Mouse (Mus musculus): ENCODE measurements at regions not wholly inside any gene's neighbourhood (a gene's known extent, or its start where the extent isn't known, plus 50 kb on each side); places are given as distances from the start of the nearest gene placed in this dataset.

DNA sequence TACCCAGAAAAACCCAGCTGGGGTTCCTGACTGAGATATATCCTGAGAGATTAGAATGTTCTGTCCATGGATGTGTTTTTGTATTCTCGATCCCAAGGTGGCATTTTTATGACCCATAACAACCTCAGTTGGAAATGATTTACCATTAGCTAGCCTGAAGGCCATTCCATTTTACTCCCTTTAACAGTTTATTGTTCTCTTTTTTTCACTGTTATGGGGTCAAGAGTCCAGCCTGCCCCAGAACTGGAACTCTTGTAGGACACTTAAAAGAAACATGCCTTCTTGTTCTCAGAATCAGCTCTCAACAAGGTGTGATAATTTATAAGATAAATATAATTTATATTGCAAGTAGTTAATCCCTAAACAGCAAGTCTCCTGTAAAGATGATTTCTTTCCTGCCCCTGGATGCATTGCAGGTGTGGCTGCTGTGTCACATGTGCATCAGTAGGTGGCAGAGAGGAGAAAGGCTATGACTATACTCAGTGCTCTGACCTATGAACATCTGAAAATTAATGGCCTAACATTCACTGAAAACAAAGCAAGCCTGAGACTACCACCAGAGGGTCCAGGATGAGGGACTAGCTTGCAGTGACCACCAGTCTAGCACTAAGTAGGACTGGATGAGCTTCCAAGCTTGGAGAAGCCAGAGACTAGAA lies 181.6 kb upstream of the Gm527 start:
- no peak for DNase-seq (ENCODE audit: low read depth, low spot score)

DNA sequence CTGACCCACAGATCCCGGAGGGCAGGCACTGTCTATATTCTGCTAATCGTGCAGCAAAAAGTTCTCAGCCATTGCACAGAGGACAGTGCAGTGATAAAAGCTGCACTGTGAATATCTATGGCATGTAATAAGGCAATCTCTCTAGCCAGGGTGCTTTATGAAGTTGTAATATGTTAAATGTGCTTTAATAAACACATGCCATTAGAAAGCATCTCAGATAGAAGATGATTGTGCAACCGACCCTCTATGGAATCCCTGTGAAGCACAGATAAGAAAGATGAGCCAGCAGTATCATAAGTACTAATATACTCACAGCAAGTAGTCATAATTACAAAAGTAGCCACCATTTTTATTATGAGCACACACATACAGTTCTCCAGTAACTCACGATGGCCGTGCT lies 214.3 kb upstream of the Gm527 start:
- no peak for DNase-seq (ENCODE audit: low read depth, low spot score)

DNA sequence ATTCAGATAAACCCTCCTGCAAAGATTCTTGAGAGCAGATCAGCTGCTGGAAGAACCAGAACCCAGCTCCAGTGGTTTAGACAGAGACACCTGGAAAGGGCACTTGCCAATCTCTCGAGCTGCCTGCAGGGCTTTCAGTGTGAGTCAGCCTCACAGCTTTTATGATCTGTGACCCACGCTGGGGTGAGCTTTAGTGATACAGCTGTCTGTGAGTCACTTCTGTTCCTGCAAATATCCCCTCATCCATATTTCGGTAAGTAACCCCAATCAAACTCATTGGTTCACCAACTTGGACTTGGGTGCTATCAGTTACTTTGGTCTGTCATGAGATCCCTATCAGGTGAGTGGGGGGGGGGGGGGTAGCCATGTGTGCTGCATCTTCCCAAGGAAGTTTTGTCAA lies 216.6 kb upstream of the Gm527 start:
- DNase-seq (ENCODE audit: low read depth, low spot score) = no peak

DNA sequence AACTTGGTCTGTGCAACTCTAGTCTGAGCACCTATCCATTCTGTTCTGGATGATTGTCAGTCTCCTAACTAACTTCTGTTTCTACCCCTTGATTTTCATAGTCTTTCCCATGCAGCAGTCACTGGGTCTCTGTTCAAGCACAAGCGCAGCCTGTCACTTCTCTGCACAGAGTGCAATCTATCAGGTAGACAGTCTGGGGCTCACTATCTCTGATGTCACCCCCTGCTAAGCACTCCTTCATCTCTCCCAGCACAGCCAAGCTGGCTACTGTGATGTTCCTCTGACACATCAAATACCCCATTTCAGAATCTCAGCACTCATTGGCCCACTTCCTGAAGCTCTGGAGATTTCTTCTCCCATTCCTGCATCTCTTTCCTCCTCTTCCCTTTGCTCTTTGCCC lies 220.9 kb upstream of the Fscb start:
- DNase-seq (ENCODE audit: low read depth, low spot score) = no peak

DNA sequence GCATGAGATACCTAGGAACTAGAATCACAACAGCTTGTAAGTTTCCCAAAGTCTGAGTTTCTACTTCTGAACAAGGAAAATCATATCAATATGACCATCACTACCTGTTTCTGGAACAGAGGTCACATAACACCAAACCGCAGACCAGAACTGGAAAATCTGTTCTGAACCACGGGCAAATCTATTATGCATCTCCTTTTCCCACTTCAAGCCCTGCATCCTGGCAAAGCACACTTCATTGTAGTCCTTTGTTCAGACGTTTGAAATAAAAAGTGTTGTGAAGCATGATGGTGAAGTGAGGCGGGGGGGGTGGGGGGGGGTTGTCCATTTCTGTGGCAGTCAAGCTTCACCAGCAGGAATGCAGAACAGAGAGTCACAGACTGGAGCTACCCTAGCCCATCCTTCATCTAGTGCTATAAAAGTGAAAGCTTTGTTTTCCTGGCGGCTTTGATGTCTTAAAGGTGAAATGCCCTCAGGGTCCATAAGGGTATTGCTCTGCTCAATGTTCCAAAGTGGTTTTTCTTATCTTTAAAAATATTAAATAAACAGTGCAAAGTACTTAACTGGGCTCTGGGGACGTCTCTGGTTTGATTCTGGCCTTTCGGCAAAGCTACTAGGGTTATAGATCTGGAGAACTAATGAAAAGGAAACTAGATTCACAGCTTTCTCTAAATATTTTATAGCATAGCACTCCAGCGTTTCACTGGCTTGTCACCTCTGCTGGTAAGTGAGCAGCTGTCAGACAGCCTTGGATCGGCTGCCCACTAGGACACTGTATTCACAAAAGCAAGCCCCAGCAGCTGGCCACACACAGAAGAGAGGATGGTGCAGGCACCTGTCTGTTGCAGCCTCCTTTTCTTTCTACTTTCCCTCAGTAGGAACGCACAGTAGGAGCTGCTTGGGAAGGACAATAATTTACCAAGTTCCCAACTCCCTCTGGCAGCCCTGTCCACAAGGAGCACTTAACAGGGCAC lies 218.0 kb upstream of the Fscb start:
- peak; percentile 6 for DNase-seq (ENCODE audit: low read depth, low spot score)

DNA sequence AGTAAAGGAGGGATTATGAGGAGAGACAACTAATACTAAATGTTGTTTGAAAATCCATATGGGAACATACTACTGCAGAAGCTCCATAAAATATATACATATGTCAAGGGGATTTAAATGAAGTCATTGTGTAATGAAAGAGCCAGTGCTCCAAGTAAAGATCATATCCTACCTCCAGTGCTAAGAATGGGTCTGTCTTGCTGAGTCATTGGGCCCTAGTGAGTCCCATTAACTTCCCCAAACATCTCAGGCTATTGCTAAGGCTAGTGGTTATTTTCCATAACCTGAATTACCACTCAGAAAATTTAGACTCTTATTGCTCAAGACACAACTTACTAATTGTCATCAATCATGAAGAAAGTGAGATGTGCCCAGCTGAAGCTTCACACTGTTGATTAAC lies 215.2 kb upstream of the Fscb start:
- DNase-seq (ENCODE audit: low read depth, low spot score) = no peak

DNA sequence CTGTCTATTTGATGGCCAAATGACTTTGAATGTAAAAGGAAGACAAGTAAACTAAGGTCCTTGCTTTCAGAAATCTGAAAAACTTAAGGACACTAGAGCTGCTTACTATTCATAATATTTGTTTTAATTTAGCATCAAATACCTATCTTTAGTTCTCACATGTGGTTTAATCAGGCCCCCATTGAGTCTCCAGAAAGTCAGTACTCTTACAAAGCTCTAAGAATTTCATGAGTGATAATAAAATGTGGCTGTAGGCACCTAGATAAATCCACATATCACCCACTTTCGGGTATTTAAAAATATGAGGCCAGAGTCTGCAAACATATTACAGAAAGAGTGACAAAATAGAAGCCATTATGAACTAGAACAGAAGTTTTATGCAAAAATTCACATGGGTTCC lies 214.1 kb upstream of the Fscb start:
- no peak for DNase-seq (ENCODE audit: low read depth, low spot score)

DNA sequence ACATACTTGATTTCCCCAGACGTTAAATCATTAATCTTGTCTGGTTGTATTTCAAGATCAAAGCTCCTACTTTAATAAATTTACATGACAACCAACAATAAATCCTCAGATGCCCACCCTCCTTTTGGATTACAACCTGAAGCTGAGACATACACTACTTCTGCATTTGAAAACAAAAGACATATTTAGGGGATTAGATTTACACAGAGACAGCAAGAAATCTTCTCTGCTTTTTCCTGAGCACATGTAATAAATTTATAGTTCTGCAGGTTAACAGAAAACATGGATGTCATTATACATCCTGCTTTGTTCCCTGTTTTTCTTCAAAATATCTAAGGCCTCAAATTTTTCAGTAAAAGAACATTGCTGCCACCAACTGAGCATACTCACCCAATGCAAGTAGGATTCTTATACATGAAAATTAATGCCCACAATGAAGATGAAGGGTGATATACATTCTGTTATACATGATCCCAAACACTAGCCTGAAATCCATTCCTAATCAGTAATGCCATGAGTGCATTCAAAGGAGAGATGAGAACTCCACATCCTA lies 166.4 kb upstream of the Fscb start:
- no peak for DNase-seq (ENCODE audit: low read depth, low spot score)

DNA sequence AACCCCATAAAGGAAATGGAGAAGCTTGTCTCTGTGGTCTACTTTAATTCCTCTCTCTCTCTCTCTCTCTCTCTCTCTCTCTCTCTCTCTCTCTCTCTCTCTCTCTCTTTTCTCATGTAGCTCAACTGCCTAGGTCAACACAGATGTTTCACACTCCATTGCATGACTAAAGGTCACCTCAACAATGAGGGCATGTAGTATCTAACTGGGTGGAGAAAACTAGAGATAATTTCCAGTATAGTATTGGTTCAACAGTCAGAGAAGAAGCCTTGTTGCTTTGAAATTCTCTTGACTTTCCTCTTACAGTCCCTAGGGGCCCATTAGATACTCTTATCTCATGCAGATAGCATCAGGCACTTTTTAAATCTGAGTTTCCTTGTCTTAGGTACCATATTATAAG lies 140.4 kb upstream of the Fscb start:
- DNase-seq (ENCODE audit: low read depth, low spot score) = no peak

Data from forelimb bud, embryonic 11.5 days (tissue).